Mouse (Mus musculus) Muller cell, postnatal 12 days (primary cell): ENCODE data around the gene Cd8a.
A peak's percentile ranks its signal among the peaks of the same experiment; 100 is the strongest.

Experiments
- DNase-seq: peaks from one replicate; pipeline ENCODE4 v3.0.0-alpha.2; 2015; ENCODE audit errors: inconsistent ontology term

Gene Cd8a

GRCm38 (mm10) chr6:71371085-71371605, 2.1 kb upstream of the Cd8a start:
- no peak for DNase-seq

GRCm38 (mm10) chr6:71372041-71372720, 1.0 kb upstream of the Cd8a start:
- no peak for DNase-seq

GRCm38 (mm10) chr6:71374311-71374829, 1.1 kb downstream of the Cd8a start:
- no peak for DNase-seq

DNA sequence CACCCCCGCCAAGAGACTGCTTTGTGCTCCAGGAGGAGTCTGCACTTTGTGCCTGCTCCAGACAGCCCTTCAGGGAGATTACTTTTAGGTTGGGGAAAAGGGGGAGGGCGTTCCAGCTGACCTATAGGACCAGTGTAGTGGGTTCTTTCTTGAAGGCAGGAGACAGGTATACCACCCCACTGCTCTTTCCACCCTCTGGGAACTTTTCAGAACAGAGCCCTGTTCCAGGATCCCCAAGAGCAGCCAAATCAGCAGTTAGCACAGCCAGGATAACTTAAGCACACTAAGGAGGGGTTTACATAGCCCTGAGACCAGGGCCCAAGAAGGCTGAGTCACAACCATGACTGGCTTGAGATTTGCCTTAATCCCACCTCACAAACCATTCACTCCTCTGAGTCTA, 1.7 kb downstream of the Cd8a start:
- DNase-seq = no peak

DNA sequence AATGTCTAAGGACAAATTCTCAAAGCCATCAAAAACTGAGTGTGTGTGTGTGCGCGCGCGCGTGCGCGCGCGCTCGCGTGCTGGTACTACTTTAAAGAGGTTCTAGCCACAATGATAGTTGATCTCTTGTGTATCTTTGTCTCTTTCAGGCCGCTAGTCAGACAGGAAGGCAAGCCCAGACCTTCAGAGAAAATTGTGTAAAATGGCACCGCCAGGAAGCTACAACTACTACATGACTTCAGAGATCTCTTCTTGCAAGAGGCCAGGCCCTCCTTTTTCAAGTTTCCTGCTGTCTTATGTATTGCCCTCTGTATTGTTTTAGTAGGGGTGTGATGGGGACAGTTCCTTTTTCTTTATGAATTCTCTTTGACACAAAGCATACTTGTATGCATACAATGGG, 3.5 kb downstream of the Cd8a start:
- DNase-seq = no peak

DNA sequence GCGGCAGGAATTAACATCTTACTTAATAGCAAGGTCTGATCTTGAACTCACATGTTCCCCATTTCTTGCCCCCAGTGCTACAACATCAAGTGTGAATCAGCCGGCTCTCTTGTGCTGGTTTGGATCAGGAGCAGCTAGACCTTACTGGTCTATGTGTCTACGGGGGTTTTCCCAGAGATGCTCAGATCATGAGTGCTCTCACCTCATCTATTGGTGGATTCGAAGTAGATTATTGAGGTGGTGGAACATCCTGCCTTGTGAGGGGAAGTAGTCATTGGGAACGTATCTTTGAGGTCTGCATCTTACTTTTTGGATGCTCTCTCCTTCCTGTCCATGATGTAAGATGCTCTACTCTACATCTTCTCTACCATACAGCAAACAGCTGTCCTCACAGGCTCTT, 8.4 kb downstream of the Cd8a start:
- DNase-seq = no peak

DNA sequence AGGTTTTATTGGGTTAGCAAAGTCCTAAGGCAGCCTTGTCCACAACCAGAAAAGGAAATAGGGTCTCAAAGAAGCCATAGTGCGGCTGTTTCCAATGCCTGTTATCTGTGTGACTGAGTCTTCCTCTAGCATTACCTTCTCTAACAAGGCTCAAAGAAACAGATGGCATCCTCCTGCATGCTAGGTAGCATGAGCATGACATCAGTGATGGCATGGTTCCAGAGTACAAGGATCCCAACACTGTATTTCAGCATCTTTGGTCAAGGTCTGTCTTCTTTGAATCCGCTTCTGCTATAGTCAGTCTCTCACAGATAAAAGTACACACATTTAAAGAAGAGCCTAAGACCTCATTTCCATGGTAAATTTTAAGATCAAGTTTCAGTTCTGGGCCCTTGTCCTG, 17.3 kb downstream of the Cd8a start:
- DNase-seq = no peak

- DNase-seq = no peak
Observed at GRCm38 (mm10) chr6:71396016-71396415, 22.8 kb downstream of the Cd8a start.

DNA sequence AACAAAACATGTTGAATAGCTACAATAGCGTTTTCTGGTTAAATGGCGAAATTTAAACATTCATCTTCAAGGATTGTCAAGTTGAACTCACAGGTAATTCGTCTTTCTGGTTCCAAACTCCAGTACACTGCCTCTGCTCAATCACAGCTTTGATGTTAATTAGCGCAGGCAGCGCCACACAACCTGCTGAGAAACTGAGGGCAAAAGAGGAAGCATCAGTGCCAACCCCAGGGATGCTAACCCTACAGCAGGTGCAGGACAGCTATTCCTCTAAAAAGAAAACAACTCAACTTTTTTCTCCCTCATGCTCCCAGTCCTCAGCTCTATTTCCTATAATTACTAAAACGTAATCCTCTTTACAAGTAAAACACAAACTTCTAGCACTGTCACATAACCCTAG, 23.5 kb downstream of the Cd8a start:
- DNase-seq = no peak

DNA sequence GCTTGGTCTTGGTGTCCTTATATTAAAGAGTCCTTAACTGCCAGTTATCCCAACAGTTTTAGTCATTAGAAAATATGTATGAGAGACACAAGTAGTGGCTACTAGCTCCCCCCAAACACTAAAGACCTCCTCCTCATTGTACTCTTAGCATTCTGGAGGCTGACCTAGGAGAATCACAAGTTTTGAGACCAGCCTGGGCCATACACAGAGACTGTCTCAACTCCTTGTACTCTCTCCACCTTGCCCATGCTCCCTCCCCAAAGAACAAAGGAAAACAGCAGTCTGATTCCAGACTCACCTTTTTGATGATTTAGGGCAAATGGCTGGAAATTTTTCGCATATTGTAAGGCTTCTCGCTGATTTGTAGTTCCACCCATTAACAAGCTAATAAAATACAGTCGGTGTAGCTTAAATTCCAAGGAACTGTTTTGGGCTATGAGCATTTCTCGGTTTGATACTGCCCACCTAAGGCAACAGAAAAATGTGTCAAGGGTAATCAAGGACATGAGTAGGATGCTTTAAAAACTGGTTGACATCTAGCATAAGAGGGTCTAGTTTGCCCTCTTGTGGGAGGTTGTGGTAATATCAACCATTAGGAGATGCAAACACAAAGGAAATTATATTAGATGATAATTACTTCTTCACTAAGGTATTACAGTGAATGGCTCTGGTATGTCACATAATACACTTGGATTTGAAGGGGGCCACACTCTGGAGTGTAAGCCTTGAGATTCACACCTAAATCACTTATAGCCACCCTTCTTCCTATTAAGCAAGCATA, 25.8 kb downstream of the Cd8a start:
- peak; percentile 19 for DNase-seq

DNA sequence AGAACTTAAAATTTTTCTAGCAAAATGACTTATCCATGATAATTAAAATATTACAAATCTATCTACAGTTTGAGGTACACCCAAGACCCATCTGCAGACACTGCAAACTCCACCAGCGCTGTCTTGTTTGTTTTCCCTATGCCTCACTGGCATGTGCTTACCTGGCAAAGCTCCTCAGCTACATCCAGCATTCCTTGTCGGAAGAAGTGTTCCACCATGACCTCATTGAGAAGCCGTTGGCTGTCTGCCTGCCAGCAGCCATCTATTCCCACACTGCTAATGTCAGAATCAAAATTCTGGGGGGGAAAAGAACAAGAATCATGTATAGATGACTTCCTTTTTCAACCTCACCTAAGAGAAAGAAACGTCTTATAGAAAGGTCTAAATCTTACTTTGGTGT, 41.4 kb downstream of the Cd8a start:
- DNase-seq = no peak

DNA sequence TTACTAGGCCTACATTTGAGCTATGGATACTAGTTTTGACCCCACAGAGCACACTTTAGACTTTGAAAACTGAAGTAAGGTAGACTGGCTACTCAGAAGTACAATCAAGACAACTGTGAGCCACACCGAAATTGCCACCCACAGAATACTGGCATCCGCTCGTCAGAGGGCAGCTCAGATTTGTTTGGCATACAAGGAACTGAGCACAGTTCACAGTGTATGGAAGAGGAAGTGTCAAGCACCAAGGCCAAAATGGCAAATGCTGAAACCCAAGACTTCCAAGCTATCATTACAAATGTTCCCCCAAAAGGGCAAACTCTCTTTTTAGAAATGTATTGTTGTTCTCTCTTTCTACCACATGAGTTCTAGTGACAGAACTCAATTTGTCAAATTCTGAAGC, 42.2 kb downstream of the Cd8a start:
- no peak for DNase-seq

DNA sequence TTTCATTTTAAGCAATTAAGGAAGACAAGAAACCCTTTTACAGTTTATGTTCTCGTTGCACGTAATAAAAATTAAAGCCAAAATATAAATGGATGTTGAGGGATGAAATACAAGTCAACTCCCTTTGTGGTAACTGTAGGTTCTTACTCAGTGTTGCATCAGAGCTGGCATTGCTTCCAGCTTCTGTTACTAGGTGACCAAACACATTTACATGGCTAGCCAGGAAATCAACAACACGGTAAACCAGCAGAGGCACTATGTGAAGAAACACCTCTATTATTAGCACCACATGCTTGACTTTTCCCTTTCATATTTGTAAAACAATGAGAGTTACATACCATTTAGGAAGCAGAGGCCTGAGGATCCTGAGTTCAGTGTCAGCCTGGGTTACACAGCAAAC, 45.6 kb downstream of the Cd8a start:
- DNase-seq = no peak

- no peak for DNase-seq
Observed at GRCm38 (mm10) chr6:71420848-71421247, 47.6 kb downstream of the Cd8a start.

DNA sequence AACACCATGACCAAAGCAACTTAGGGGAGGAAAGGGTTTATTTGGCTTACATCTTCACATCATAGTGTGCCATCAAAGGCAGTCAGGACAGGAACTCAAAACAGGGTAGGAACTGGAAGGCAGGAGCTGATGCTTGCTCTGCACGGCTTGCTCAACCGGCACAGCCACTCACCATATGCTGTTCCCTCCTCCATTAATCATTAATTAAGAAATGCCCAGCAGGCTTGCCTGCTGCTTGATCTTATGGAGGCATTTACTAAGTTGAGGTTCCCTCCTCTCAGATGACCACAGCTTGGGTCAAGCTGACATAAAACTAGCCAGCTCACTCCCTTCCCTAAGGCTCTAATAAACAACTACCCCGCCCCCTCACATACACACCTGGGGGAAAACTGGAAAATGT, 48.9 kb downstream of the Cd8a start:
- DNase-seq = no peak

GRCm38 (mm10) chr6:71423116-71423515, 49.9 kb downstream of the Cd8a start:
- DNase-seq = no peak

DNA sequence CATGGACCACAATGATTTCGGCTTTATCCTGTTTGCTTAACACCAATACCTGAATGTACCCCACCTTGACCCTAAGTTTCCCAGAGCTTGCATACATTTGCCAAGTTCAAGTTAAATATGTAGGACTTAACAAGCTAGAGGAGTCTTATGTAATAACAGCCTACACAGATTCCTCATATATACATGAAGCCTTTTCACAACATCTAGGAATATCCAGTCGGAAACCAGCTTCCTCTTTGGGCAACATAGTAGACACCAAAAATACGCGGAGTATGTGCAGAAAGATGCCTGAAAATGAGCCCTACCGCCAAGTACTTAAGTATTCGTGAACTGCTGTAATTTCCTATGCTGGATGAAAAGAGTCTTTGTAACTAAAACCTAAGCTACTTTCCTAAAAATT, 52.5 kb downstream of the Cd8a start:
- DNase-seq = no peak

- DNase-seq = no peak
Observed at GRCm38 (mm10) chr6:71427996-71428725, 54.9 kb downstream of the Cd8a start.
